Mouse (Mus musculus): ENCODE measurements around the gene Slc38a3. TPM values are rescaled to one million over a fixed set of nuclear protein-coding genes. Genes with fewer than 3 reads are reported as not detected.

Slc38a3 gene
- total RNA-seq, 1 experiment from 2014 or later = not detected

DNA sequence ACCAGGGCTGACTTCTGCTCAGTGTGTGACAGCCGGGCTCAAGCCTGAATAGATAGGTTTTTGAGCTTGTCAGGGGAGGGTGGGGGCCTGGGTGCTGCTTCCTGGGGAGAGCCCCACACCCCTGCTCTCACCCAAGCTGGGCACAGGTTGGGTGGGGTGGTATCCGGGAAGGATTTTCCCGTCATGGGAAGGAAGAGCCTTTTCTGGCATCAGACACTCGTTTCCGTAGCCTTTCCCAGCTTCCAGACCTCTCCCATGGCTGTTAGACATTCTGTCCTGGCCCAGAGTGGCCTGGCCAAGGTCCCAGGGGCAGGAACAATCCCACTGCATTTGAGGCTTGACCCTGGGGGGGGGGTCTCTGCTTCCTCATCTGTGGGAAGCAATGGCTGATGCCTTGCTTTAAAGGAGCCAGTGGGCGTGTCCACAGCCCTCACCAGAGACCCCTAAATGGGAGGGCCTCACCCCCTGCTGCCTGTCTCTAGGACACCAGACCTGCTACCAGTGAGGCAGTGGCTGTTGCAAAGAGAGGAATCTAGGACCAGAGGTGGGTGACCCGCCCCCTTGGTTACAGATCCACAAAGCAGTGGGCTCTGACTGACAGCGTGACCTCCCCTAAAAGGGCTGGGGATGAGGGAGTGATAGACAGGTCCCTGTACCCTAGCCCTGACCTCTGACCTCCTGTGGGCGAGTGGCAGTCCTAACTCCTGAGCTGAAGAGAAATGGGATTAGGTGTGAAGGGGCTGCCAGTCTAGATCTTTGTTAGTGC lies 27.7 kb upstream of the Slc38a3 start:
- ATAC-seq (replicated peaks; ENCODE audit: insufficient number of reproducible peaks, low FRiP score, low TSS enrichment, poor library complexity, severe bottlenecking) = no peak

DNA sequence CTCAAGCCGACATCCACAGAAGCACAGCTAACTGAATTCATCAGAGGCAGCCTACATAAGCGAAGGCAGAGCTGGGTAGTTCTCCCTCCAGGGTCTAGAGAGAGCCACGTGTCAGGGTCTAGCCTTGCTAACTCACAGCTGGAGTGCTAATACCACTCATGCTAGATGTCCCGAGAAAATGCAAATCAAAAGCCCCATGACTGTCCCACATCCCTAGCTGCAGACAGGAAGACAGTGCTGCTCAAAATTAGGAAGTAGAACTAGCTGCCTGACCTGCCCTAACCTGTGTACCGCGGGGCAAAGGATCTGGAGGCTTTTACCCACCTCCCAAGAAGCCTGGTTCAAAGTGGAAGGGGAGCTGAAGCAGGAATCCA lies 26.8 kb upstream of the Slc38a3 start:
- no peak for ATAC-seq (replicated peaks; ENCODE audit: insufficient number of reproducible peaks, low FRiP score, low TSS enrichment, poor library complexity, severe bottlenecking)

DNA sequence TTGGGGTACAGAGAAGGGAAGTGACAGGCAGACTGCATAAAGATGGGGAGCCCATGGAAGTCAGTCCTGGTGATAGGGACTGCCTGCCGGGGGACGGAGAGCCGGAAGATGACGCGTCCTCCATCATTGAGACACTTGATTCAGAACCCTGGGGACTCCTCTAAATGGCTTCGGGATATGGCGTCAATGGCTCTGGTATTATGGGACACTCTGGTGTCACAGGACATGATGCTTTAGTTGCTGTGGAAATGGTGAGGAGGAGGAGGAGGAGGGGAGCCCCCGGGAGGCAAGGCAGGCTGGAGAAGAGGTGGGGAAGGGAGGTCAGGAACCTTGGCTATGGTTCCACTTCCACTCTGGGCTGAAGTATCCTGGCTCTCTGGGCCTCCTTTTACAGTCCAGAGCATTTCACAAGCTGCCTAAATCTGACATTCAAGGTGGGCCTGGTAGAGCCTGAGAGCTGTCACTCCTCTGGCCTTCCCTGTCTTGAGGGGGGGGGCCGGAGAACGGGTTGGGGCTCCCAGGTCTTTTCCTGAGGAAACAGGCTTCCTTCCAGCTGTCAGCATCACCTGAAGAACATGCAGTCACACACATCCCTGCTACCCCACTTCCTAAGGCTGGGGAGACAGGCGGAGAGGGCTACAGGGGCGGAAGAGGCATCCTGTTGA lies 26.2 kb upstream of the Slc38a3 start:
- no peak for ATAC-seq (replicated peaks; ENCODE audit: insufficient number of reproducible peaks, low FRiP score, low TSS enrichment, poor library complexity, severe bottlenecking)

DNA sequence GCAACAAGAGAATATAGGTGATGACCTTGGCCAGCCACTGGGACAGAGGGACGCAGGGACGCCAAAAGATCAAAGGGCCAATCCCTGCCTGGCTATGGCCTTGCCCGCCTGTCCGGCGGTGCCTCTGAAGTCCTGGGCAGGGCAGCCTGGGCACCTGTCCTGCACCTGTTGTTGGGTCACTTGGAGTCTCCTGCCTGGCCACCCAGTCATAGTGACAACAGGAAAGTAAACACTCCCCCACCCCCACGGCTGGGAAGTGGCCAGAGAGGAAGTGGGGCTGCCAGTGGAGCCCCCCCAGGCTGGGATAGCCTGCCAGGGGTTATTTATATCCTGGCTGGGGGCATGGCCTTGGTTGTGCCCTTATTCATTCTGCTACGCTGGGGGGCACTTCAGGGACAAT lies 25.3 kb upstream of the Slc38a3 start:
- no peak for ATAC-seq (replicated peaks; ENCODE audit: insufficient number of reproducible peaks, low FRiP score, low TSS enrichment, poor library complexity, severe bottlenecking)

DNA sequence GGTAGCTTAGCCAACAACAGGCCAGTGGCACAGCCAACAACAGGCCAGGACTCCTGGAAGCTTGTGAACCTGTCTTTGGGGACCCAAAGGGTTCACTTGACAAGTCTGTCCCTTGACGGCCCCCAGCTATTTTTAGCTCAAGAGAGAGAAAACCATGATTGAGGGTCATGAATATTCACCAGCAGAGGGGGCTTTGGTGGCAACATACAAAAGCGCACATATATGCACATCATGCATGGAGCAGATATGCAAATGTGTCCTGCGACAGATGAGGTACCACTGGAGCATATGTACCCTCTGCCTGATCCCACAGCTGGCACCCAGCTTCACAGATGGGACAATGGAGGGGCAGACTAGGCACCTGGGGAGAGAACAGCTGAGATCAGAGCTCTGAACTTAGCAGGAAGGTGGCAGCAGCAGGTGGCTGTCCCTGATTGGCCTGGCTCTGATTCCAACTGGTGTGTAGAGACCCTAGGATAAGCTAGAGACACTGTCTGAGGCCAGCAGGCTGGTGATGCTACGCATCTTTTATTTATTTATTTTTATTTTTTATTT lies 24.2 kb upstream of the Slc38a3 start:
- ATAC-seq (replicated peaks; ENCODE audit: insufficient number of reproducible peaks, low FRiP score, low TSS enrichment, poor library complexity, severe bottlenecking) = no peak

DNA sequence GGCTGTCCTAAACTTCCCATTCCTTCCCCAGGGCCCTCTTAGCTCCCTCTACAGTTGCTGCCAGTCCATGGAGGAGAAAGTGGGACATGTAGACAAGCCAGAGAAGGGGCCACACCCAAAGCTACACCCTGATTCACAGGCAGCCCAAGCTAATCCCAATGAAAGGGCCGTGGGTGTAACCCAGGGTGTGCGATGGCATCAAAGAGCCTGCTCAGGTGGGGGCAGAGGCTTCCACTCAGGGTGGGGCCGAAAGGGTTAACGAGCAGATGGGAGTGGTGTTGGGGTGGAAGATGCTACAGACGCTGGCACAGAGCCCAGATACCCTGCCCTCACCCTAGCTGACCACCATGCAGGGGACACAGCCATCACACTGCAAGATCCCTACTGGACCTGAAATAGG lies 23.5 kb upstream of the Slc38a3 start:
- no peak for ATAC-seq (replicated peaks; ENCODE audit: insufficient number of reproducible peaks, low FRiP score, low TSS enrichment, poor library complexity, severe bottlenecking)

DNA sequence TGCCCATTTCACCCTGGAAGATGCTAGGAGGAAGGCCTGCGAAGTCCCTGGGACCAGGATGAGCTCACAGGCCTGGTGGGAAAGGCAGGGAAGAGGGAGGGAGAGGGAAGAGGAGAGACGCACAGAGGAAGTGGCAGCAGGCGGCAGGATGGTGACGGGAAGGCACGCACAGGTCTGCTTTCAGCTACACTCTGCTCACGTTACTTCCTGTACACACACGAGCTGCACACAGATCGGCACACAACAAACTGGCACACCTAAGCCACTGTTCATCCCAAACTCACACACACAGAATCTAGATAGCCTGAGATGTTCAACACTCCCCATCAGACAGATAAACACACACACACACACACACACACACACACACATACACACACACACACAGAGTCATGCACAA lies 21.1 kb upstream of the Slc38a3 start:
- ATAC-seq (replicated peaks; ENCODE audit: insufficient number of reproducible peaks, low FRiP score, low TSS enrichment, poor library complexity, severe bottlenecking) = no peak

DNA sequence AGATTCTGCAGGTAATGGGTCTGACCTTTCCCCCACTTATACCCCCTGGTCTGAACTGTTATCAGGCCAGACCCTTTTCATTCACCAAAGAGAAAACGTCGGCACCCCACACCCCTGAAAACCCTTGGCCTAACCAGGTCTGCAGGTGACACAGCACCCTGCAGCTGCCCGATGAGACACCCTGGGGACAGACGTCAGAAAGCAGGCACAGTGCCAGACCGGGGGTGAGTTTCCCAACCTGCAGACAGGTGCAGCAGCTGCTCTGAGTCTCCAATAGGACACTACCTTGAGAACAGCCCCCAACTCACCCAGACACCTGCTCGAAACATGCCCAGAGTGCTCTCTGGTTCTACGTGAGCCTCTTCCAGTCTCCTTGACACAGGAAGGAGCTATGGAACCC lies 19.6 kb upstream of the Slc38a3 start:
- no peak for ATAC-seq (replicated peaks; ENCODE audit: insufficient number of reproducible peaks, low FRiP score, low TSS enrichment, poor library complexity, severe bottlenecking)

DNA sequence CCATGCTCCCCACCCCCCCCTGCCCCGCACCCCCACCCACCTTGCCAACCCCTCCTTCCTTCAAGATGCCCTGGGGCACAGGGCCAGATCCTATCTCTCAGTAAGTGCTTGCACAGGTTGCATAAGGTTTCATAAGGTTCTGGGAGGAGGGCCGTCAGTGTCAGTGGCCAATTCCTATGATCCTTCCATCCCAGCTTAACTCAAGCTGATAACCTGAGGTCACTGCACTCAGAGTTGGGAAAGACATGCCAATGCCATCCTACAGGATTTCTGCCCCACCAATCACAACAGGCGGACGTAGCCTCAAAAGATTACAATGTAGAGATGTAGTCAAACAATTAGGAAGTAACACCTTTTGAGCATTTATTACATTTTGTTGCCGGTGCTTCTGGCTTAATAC lies 19.1 kb upstream of the Slc38a3 start:
- no peak for ATAC-seq (replicated peaks; ENCODE audit: insufficient number of reproducible peaks, low FRiP score, low TSS enrichment, poor library complexity, severe bottlenecking)

DNA sequence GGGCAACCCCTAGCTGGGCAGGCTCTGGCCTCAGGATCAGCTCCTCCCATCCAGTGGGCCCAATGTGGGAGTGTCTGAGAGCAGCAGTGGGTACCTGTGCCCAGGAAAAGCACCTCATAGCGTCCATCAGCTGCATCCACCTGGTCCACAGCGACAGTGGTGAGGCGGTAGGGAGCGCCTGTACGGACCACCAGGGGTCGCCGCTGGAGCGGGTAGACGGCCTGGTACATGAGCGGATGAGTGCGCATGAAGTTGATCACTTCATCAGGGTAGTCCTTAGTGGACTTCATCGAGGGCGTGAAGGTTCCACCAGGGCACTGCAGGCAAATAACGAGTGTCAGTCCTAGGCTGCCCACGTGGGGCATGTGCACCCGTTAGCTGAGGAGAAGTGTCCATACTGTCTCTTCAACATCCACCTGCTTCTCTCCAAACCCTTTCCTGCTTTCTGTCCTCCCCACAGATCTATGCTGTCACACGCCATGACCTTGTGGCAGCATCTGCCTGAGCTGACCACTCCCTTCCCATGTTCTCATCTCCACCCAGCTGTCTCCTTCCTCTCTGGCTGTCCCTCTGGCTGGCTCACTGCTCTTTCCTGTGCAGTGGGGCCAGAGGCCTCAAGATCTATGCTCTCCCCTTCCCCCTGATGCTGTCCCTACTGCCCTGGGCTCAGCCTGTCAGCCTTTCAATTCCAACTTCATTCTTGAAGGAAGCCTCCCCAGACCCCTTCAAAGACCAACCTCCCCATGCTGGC lies 16.1 kb upstream of the Slc38a3 start:
- no peak for ATAC-seq (replicated peaks; ENCODE audit: insufficient number of reproducible peaks, low FRiP score, low TSS enrichment, poor library complexity, severe bottlenecking)

DNA sequence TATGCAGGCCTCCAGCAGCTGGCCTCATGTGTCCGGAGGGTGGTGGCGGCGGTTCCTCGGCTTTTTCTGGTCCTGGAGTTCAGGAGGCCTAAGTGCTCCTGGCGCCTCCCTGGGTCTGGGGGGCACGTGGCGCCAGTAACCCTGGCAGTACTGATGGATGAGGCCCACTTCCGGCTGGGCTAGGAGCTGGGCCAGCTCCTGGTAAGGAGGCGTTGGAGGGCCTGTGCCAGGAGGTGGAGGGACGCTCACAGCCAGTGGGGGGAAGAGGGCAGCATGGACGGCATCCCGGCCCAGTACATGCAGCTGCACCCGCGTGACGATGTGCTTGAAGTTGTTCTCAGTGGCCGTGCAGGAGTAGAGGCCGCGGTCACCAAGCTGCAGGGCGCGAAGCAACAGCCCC lies 13.1 kb upstream of the Slc38a3 start:
- ATAC-seq (replicated peaks; ENCODE audit: insufficient number of reproducible peaks, low FRiP score, low TSS enrichment, poor library complexity, severe bottlenecking) = no peak

DNA sequence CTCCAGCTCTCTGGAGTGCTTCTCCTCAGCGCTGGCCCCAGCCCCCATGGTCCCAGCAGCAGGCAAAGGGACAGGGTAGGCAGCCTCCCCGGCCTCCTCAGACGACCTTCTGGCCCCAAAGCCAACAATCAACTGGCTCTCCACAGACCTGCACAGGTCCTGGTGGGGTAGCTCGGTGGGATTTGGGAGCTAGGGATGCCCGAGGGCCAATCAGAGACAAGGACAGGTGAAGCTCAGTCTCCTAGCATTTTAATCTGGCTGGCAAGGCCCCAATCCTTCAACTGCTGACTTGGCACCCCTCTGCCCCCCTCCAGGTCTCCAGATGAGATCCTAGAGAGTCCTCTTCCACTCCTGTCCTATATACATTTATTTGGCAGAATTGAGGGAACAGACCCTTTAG lies 10.2 kb upstream of the Slc38a3 start, which contains the start of gene Gnat1:
Gene Gnat1 (minus strand): TSS at position 212 of the 400 bp plus-strand sequence.
- ATAC-seq (replicated peaks; ENCODE audit: insufficient number of reproducible peaks, low FRiP score, low TSS enrichment, poor library complexity, severe bottlenecking) = no peak

DNA sequence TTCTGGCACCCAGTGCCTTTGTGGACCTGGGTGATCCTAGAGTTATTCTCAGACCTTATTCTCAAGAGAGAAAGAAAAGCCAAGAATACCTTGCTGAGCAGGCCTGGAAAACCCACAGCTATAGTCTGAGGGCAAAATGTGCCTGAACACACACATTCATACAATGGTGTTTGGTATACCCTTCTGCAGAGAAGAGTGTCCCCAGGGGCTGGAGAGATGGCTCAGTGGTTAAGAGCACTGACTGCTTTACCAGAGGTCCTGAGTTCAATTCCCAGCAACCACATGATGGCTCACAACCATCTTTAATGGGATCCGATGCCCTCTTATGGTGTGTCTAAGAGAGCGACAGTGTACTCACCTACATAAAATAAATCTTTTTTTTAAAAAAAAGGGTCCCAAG lies 9.5 kb upstream of the Slc38a3 start:
- no peak for ATAC-seq (replicated peaks; ENCODE audit: insufficient number of reproducible peaks, low FRiP score, low TSS enrichment, poor library complexity, severe bottlenecking)

DNA sequence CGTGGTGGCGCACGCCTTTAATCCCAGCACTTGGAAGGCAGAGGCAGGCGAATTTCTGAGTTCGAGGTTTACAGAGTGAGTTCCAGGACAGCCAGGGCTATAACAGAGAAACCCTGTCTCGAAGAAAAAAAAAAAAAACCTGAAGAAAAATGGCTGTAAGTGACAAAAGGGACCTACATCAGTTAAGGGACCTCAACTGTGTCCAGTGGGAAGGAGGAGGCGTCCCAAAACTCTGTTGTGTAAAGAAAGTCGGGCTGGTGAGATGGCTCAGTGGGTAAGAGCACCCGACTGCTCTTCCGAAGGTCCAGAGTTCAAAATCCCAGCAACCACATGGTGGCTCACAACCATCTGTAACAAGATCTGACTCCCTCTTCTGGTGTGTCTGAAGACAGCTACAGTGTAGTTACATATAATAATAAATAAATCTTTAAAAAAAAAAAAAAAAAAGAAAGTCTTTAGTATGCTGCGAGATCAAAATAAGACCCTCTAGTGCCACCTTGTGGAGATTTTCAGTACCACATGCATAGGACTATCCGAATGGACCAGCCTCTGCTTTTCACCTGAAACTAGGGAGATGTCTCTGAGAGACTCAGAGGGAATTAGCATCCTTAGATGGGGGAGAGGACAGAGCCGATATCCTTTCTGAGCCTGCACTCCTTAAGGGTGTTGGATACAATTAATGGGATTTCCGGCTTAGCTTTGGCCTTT lies 8.6 kb upstream of the Slc38a3 start:
- ATAC-seq (replicated peaks; ENCODE audit: insufficient number of reproducible peaks, low FRiP score, low TSS enrichment, poor library complexity, severe bottlenecking) = 0 out of 2 replicates have a peak, but pooled peaks have one; percentile 17

DNA sequence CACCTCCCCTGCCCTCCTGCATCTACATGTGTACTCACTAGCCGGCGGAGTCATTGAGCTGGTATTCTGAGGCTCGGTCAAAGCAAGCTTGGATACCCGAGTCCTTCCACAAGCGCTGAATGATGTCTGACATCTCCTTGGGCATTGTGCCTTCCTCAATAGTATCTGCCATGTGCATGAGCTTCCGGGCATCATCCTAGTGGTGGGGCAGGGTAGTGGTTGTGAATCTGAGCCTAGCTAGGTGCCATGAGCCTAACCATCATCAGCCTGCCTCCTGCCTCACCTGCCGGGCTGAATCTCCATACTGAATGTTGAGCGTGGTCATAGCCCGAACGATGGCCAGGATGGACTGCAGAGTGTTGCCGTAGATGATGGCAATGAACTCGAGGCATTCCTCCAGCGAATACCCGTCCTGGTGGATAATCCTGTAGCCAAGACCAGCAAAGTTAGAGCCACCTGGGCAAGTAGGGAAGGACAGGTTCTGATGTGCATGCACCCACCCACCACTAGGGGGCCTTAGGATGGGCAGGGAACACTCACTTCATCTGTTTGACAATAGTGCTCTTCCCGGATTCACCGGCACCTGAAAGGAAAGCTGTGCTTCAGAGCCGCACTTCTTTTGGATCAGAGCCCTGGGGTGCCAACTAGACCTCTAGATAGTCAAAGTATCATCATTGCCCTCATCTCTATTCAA lies 7.9 kb upstream of the Slc38a3 start:
- peak; percentile 40; the same call in 1 of the 2 replicates for ATAC-seq (replicated peaks; ENCODE audit: insufficient number of reproducible peaks, low FRiP score, low TSS enrichment, poor library complexity, severe bottlenecking)

DNA sequence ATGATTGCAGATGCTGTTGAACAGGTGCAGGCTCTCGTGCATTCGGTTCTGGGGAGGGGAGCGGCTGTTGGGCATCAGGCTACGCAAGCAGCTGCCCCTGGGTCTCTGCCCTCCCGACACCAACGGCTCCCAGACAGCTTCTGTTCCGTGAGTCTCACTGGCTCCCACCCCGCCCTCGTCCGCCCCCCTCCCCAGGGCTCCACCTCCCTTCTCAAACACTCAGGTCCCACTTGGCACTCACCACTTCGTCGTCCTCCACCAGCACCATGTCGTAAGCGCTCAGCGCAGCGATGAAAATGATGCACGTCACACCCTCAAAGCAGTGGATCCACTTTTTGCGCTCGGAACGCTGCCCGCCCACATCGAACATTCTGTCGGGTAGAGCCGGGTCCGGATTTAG lies 7.0 kb upstream of the Slc38a3 start:
- no peak for ATAC-seq (replicated peaks; ENCODE audit: insufficient number of reproducible peaks, low FRiP score, low TSS enrichment, poor library complexity, severe bottlenecking)

DNA sequence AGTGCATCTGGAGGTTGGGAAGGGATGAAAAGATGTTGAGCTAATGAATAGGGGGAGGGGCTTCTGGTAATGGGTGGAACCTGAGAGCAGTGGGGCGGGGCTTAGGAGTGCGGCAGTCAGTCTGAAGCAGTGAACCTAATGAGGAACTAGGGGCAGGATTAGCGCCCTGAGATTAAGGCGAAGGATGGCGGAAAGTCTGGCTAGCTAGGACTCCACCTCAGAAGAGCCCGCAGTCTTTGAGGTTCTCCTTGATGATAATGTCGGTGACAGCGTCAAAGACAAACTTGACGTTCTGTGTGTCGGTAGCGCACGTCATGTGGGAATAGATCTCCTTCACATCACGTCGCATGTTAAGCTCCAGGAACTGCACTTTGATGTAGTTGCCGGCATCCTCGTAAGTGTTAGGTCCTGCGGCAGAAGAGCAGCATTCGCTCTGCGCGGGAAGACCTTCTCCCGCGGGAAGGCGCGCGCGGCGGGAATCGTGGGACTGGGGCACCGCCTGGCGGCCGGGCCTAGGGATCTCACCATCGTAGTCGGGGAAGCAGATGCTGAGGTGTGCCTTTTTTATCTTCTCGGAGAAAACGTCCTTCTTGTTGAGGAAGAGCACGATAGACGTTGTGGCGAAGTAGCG lies 6.5 kb upstream of the Slc38a3 start:
- peak; percentile 65 for ATAC-seq (replicated peaks; ENCODE audit: insufficient number of reproducible peaks, low FRiP score, low TSS enrichment, poor library complexity, severe bottlenecking)

Data from monocyte, adult 5-6 weeks (primary cell).